Mouse (Mus musculus) heart, adult 11 months (tissue): ENCODE data around the gene Anxa6.
A peak's percentile ranks its signal among the peaks of the same experiment; 100 is the strongest.
"Not testable (repeated sequence)": the region's sequence is repeated elsewhere in the genome, so short reads cannot be mapped to it uniquely, and the experiment has no call there.

ENCODE experiments used
- DNase-seq: peaks from one replicate; pipeline ENCODE4 v3.0.0; 2022

The Anxa6 gene

DNA sequence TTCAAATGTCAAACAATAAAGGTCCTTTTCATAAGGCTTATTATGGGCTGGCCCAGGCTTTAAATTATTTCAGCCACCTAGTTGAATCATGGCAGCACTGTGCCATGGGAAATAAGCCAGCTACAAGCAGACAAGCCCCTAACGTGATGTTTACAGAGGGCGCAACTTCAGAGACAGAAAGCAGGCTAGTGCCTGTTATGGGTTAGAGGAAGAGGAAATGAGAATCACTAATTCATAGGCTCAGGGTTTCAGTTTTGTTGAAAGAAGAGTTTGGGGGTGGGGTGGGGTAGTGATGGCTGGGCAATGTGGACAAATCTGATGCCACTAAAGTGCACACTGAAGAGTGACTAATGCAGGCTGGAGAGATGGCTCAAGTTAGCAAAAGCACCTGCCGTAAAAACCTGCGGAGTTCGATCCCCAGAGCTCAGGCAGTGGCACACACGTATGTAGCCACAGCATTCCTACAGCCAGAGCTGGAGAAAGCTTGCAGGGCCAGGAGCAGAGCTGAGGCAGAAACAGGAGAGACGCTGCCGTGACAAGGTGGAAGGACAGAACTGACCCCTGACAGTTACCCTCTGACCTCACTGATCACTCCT is 44.4 kb downstream of the Anxa6 start:
- DNase-seq: no peak

DNA sequence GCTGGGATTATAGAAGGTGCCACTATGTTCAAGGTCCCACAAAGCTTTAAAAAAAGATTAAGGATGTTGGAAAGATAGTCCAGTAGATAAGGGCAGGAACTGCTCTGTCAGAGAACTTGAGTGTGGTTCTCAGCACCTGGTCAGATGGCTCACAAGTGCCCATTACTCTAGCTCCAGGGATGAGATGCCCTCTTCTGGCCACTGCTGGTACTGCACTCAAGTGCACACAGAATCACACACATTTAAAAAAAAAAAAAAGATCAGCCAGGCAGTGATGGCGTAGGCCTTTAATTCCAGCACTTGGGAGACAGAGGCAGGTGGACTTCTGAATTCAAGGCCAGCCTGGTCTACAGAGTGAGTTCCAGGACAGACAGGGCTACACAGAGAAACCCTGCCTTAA is 45.3 kb downstream of the Anxa6 start:
- DNase-seq: no peak

DNA sequence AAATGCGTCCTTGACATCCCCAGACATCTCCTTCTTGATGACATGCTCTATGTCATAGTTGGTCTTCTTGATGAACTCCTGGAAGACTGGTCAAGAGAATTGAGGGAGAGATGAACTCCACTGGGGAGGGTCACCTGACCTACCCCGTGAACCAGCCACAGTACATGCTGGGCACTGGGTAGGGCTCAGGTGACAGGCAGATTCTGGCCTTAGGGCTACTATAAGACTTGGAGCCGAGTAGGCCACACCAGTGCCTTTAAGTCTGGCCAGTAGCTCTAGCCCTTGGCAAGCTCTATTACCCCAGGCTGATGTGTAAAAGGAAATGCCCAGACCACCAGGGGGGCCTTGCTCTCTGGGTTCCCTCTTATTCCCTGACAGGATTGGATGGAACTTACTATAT is 48.2 kb downstream of the Anxa6 start:
- DNase-seq: peak; percentile 96

DNA sequence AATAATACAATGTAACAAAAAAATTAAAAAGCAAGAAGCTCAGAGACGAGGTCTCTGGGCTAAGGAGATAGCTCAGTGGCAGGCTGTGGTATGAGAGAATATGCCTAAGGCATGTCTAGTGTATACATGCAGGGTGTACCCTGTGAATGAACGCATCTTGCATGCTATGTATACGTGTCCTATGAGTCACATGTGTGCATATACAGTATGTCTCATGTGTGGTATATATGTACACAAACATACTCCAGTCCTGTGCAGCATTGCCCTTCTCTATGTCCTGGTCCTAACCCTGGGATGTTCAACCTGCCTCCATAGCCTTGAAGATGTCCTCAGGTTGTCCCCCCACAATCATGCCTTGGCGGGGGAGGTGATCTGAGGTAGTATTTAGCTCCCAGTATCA is 48.7 kb downstream of the Anxa6 start:
- no peak for DNase-seq

DNA sequence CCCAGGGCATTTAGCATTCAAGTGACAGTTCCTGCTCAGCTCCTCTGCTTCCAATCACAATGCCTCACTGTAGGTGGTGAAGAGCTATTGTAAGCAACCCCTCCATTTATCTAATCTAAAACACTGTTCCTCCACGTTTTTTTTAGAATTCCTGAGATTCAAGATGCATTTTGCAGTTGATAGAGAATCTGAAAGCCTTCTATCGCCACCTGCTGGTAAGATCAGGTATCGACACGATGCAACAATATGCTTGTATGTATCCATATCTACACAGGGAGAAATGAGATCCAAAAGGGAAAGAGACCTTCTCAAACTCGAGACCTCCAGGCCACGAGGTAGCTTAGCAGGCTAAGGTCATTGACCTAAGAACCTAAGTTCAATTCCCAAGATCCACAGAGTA is 49.2 kb downstream of the Anxa6 start:
- no peak for DNase-seq

DNA sequence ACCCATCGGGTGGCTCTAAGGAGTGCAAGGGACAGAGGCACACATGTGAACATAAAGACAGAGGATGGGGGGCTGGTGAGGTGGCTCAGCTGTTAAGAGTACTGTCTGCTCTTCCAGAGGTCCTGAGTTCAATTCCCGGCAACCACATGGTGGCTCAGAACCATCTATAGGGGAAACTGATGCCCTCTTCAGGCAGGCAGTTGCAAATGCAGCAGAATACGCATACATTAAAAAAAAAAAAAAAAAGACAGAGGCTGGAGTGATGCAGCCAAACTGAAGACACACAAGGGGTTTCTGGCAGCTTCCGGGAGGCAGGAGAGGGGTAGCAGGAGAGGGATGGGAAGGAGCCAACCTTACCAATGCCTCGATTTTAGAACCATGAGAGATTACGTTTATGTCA is 50.7 kb downstream of the Anxa6 start:
- DNase-seq: no peak

DNA sequence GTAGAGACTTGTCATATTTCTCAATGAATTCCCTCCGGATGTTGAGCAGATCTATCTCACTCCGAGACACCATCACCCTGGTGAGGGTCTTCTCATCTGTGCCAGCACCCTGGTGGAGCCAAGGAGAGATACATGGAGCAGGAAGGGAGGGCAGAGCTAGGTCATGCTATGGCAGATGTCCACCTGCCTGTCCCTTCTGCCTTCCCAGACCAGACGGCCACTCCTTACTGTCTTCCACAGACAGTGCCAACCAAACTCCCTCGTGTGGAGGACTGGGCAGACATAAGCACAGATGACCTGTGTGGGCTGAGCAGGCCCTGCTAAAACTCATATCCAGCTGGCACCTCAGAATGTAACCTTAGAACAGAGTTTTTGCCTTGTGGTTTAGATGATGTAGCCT is 51.6 kb downstream of the Anxa6 start:
- no peak for DNase-seq

DNA sequence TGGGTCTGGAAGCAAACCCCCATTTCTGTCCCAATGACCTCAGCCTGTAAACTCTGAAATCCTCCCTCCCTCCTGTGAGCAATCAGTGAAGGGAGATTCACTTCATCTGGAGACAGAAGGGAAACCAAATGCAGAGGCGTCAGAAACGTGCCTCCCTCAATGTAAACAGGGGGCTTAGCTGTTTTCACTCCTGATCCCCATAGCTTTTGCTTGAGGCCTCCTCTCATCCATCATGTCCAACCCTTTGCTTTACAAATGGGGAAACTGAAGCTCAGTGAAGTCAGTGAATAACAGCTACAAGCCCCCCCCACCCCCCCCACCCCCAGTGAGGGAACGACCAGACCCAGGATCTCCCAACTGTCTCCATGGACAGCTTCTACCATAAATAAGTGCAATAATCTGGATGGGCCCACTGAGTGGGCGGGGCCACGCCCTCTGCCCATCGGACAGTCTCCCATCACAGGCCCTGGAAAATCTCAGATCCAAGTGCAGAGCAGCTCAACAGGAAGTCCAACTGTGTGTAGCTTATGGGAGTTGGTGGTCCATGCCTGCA is 55.8 kb downstream of the Anxa6 start:
- no peak for DNase-seq

DNA sequence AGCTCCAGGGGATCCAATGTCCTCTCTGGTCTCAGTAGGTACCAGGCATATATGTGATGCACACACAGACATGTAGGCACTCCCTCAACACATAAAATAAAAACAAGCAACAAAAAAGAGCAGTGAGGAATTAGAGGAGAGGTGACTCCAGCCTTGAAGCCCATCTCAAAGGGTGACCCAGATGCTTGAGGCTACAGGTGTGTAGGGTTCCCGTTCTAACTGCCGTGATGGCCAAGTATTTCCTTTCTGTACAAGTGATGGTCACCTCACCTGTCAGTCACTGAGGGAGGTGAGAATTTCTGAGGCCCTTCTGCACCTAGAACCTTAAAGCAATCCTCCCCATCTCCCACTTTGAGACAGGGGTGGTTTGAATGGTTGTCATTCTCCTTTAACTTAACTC is 56.9 kb downstream of the Anxa6 start:
- peak; percentile 82 for DNase-seq

DNA sequence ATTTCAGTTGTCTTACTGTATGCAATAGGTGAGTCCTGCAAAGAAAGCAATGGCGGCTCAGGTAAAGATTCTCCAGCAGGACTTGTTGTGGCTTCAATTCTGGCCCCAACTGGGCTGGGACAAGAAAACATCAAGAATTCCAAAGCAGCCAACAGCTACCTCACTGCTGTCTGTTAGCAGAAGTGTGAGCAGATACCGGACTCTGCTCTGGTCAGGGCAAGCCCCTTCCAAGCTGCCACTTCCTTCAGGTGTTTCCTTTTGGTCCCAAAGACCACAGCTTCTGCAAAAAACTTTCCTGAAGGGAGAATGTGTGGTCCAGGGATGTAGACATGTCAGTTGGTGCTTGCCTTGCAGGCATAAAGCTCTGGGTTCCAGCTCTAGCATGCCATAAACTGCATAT is 57.5 kb downstream of the Anxa6 start:
- DNase-seq: peak; percentile 86

DNA sequence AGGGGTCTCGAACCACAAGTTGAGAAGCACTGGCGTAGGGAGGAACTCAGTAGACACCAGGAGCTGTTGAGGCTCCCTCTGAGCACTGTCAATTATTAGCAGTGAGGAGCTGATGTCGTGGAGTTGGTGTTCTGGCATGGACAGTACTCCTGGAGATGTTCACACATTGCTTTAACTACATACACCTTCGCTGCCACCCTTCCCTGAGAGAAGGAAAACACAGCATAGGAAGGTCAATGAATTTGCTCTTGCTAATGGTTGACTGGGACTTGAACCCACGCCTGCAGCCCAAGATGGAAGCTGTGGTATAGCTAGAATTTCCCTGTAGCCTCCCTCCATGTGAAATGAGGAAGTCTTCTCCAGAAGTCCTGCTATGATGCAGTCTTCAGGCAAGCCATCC is 57.9 kb downstream of the Anxa6 start:
- peak; percentile 75 for DNase-seq

DNA sequence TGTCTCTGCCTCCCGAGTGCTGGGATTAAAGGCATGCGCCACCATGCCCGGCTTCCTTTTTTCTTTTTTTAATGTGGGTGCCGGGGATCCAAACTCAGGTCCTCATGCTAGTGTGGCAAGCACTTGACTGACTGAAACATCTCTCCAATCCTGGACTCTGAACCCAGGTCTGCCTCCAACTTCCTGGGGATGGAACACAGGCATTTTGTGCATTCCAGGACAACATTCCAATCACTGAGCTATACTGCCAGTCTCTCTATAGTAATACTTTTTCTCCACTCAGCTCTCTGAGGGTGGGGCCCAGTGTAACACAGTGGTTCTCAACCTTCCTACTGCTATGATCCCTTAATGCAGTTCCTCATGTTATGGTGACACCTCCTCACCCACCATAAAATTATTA is 58.6 kb downstream of the Anxa6 start:
- no peak for DNase-seq

DNA sequence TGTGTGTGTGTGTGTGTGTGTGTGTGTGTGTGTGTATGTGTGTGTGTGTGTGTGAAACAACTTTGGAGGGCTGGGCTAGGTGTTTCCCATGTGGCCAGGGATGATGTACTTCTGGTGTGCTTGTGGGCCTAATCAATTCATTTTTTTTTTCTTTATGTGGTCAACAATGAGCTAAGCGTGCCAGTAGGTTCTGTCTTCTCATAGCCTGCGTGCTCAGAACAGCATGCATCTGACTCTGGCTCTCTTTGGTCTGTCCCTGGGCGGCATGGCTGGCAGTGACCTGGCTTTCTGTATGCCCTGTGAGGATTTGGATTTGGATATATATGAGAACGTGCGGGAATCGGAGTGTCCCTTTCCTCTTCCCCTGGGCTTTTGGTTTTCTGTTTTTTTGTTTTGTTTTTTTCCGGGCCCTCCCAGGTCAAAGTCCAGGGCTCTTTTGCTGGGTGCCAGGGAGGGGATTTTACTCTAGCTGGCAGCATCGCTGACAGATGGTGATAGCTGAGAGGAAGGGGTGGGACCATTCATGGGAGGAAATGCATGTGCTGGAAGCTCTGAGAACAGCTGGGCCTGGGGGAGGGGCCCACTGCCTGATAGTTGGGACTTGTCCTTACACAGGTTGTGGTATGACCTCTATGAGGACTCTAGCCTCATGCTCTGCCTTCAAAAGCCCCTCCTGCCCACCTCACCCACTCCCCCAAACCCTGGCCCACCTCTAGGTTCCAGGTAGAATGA is 59.6 kb downstream of the Anxa6 start:
- DNase-seq: peak; percentile 98

DNA sequence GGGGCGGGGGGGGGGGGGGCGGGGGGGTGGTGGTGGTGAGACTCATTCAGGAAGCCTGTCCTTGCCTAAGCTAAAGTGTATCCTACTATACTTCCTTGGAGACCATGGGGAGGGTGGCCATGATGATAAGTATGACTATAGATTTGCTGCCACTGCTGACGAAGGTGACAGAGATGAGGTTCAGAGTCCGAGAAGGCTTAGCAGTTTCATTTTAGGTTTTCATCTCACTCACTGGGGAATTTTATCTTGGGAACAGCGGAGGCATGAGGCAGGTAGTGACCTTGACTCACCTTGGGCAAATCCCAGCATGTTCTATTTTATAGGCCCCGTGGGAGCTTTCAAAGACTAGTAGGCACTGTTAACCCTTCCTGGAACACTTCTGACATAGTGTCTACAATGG is 60.5 kb downstream of the Anxa6 start:
- no peak for DNase-seq

DNA sequence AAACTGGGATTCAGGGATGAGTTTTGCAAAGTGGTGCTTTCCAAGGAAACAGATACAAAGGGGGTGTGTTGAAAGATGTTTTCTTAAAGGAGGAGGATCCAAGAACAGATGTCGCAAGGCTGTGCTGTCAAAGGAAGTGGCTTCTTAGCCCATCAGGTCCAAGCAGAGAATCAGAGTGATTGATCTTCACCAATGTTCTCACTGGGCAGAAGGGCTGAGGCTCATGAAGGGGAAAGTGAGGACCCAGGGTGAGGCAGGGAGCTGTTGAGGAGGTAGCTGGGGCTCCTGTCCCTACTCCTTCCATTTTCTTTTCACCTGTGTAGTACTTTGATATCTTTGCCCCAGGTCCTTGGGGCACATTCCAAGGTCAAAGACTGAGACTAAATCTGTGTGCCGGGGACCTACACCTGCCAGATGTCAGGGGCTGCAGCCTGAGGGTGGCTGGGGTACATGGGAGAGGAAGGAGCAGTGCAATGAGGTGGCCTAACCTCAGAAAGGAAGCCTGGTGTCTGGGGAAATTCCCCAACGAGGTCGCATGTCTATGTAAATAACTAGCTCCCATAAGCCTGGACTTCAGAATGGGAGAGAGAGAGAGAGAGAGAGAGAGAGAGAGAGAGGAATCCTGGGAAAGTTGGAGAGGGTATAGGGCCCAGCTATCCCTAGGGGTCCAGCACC is 61.1 kb downstream of the Anxa6 start:
- no peak for DNase-seq

DNA sequence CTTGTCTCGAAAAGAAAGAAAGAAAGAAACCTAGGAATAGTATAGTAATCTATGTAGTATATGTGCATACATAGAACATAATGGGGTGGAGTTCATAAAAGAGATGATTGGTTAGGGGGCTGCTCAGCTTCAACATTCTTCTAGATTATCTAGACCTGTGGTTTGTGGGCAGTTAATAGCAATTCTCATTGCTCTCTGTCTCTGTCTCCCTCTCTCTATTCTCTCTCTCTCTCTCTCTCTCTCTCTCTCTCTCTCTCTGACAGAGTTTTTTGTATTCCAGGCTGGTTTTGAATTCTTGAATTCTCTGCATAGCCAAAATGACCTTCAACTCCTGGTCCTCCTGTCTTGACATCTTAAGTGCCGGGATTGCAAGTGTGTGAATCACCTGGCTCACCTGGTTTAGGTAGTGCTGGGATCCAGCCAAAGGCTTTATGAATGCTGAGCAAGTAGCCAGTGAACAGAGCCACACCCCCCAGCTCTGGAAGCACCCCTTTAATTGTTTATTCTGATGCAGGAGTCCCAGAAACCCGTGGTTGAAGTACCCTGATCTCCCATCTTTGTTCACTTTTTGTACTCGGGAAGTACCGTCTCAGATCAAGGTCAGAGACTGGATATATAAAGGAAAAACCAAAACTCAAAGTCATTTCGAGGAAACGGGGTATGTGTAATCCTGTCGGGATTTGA is 61.7 kb downstream of the Anxa6 start:
- no peak for DNase-seq

DNA sequence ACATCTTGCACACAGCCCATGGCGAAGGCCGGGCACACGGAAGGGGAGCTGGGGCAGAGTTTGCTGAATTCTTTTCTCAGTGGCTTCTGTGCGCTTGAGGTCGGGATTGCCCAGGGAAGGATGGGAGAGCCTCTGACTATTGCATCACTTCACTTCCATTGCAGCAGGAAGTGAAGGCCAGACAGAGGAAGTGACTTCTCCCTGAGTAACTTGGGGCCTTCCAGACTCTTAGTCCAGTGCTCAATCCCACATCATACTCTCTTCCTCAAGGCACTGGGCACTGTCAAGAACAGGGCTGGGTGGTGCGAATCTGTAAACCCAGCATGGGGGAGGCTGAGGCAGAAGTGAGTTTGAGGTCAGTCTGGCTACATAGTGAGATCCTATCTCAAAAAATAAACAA is 68.0 kb downstream of the Anxa6 start:
- DNase-seq: no peak

DNA sequence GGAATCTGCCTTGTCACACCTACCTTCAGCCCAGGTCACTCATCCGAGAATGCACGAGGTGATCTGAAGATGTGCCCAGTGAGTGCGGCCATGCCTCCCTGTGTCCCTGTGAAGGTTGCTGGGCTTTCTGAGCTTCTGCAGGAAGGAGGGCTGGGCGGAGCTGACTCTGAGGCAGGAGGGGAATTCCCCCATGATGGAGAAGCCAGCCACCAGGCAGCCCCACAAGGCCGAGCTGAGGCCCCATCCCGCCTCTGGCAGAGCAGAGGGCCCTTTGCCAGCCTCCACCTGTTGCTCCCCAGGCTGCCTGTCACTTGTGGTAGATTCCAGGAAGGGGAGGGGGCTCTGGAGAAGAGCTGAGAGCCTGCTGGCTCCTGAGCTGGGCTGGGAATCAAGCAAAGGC is 70.4 kb downstream of the Anxa6 start, which contains the start of gene Tnip1:
Tnip1 (minus strand) TSS at position 108 of the 400 bp plus-strand sequence.
- DNase-seq: peak; percentile 94

DNA sequence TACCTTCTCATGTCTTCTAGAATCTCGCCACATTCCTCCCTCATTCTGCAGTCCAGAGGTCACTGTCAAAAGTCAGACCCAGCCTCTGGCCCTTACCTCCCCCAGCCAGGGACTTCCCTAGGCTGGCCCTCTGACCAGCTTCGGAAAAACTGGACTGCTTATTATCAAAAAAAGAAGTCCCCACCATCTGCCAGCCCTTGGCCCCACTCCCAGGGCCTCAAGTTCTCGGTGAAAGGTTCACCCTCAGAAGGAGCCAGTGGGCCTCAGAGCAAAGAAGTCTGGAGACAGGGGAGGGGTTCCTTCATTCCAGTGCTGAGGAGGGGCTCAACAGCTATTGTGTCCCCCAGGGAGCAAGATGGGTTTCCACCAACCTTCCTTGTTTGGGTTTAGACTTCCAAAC is 71.3 kb downstream of the Anxa6 start:
- peak; percentile 95 for DNase-seq

DNA sequence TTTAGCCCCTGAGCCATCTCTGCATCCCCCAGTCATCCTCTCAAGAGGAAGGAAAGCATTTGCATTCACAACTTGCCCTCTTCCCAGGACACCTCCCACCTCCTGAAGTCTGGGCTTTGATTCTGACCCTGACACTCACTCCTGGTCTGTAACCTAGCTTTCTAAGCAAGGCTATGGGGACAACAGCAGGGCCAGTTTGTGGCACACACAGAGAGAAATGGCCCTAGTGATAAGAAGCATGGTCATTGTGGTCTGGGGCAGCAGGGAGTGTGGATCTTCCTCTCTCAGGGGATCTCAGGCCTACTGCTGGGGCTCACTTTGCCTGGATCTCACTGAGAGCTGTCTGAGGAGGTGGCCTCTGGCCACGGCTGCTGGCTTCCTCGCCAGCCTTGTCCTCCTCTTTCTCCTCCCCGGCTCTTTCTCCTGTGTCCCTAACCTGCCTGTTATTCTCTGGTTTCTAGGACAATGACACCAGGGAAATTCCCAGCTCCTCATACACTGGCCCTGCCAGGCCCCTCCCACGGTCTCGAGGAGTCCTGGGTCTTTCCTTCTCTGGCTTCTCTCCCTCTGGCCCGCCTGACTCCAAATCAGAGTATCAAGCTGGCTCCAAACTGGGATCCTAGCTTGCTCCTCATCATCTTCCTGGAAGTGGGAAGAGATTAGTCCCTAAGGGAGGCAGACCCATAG is 71.9 kb downstream of the Anxa6 start:
- DNase-seq: peak; percentile 95

DNA sequence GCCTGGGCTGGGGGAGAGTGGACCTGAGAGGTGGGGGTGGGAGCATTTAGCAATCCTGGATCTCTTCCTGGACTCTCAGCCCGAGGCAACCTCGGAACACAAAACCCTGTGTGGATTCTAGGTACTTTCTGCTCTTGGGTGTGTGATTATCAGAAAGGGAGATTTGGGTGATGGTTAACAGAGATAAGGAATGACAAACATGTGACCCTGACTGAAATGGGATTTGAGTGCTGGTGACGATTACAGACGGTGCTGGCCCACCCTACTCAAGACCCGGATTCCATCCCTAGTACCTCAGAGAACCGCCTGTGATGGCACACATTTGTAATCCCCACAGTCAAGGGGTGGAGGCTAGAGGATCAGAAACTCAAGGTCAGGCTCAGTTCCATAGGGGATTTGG is 73.0 kb downstream of the Anxa6 start:
- DNase-seq: no peak

DNA sequence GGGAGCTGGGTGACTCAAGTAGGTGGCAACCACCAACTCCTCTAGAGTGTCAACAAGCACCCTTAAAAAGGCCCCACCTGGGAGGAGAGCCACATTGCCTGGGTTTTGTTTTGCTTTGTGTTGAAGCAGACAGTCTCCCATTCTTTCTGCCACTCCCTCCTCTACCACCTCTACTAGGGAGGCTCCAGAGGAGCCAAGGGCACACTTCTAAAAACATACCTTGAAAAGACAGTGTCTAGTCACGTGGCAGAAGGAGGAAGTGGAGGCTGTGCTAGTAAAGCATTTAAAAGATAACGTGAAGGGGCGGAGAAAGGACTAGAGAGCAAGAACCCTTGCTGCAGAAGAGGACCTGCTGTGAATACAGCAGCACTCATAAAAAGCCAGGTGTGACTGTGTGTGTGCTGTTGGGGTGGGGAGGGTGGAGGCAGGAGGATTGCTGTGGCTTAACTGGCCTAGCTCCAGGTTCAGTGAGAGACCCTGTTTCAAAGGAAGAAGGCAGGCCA is 74.6 kb downstream of the Anxa6 start:
- DNase-seq: no peak

DNA sequence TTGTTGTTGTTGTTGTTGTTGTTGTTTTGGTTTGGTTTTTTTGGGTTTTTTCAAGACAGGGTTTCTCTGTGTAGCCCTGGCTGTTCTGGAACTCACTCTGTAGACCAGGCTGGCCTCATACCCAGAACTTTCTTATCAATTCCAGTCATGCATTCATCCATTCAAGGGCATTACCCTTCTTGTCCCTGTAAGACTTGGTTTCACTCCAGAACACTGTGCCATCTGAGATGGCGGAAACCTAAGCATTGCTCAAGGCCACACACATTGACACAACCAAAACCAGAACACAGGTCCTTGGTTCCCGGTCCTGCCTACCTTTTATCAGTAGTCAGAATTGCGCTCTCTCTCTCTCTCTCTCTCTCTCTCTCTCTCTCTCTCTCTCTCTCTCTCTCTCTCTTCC is 75.5 kb downstream of the Anxa6 start:
- DNase-seq: not testable (repeated sequence)
